Mouse (Mus musculus) activated CD4-positive, CD25-positive, alpha-beta regulatory T cell, adult 9 weeks (primary cell): ENCODE results near the gene Vmn1r79. TPM values are rescaled to one million over a fixed set of nuclear protein-coding genes. Genes with fewer than 3 reads are reported as not detected.

Experiments used
- polyA plus RNA-seq: library from polyadenylated mRNA; unstranded; fragments of 100-300 nt; shearing (Covaris generic); gene quantifications from one replicate; pipeline ENCODE4 v1.2.1, GENCODE M21; 2017

Vmn1r79 gene
- polyA plus RNA-seq = not detected

GRCm38 (mm10) chr7:12170979-12171378 lies at the start of gene Vmn1r79:
Gene Vmn1r79 (plus strand): TSS chr7:12171279.

DNA sequence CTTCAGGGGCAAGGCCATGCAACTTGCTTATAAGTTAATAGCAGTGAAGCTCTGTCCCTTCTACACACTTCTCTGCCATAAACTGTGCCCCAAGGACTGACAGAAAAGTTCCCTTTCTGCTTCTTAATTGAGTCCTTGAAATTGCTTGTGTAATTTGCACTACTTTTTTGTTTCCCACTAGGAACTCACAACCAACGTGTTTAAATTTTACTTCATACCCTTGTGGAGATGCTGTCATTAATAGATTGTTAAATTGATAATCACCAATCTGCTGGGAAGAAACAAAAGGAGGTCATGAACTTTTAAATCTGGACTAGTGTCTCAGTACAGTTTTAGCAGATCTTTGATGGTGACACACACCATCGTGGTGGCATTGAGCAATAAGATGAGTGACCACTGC lies 21.1 kb upstream of the Vmn1r79 start, which contains the start of gene Vmn1r78:
TSS of gene Vmn1r78 (plus strand) at position 301 of the 400 bp plus-strand sequence.

DNA sequence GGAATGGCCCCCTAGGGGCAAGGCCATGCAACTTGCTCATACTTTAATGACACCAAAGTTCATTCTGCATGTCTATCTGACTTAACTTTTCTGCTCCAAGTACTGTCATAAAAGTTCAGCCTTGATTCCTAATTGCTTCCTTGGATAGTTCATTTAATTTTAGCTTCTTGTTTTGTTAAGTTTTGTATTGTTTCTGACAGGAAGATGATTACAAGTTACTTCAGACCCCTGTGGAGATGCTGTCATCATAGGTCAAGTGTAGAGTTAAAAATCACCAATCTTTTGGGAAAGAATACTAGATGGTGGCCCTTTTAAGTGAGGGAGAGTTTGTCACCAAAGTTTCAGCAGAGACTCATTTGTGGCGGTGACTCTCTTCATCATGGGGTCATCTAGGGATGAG lies 17.9 kb downstream of the Vmn1r79 start, which contains the start of gene Vmn1r80:
TSS of gene Vmn1r80 (plus strand) at position 301 of the 400 bp plus-strand sequence.

Other genes with a start within 250 kb of the Vmn1r79 start
- 0.05 TPM for gene Vmn1r76, start 233.1 kb upstream of the Vmn1r79 start, polyA plus RNA-seq
- 0.21 TPM for gene Vmn1r77, start 134.5 kb upstream of the Vmn1r79 start, polyA plus RNA-seq
- not detected for gene Vmn1r78, start 21.0 kb upstream of the Vmn1r79 start, polyA plus RNA-seq
- not detected for gene Vmn1r80, start 18.0 kb downstream of the Vmn1r79 start, polyA plus RNA-seq
- not detected for gene Vmn1r81, start 97.0 kb downstream of the Vmn1r79 start, polyA plus RNA-seq
- gene Vmn1r82, start 129.2 kb downstream of the Vmn1r79 start, polyA plus RNA-seq = not detected
- not detected for gene Vmn1r83, start 158.2 kb downstream of the Vmn1r79 start, polyA plus RNA-seq
- gene Vmn1r84, start 198.0 kb downstream of the Vmn1r79 start, polyA plus RNA-seq = not detected